Mouse (Mus musculus) lung, adult 2 months (tissue): ENCODE measurements around the gene Pdlim1.

Source experiments
- CTCF ChIP-seq: fragments of 200-500 bp; IDR thresholded peaks from 2 replicates; pipeline ENCODE4 v1.5.1; 2011; ENCODE audit warnings: mild to moderate bottlenecking, low read length, control low read depth; ENCODE audit not compliant: insufficient read depth
- POLR2A ChIP-seq: fragments of 200-500 bp; IDR thresholded peaks from 2 replicates; pipeline ENCODE4 v1.6.1; 2011; ENCODE audit warnings: low read depth, mild to moderate bottlenecking, control low read depth, low read length, borderline replicate concordance; ENCODE audit errors: extremely low read depth

- TF ChIP-seq CTCF: no peak
- no peak for TF ChIP-seq POLR2A
These were observed 33.3 kb downstream of the Pdlim1 start for GRCm38 (mm10) chr19:40238175-40238850.
